ENCODE assay signal across 8 mouse cellular contexts in the genomic region with DNA sequence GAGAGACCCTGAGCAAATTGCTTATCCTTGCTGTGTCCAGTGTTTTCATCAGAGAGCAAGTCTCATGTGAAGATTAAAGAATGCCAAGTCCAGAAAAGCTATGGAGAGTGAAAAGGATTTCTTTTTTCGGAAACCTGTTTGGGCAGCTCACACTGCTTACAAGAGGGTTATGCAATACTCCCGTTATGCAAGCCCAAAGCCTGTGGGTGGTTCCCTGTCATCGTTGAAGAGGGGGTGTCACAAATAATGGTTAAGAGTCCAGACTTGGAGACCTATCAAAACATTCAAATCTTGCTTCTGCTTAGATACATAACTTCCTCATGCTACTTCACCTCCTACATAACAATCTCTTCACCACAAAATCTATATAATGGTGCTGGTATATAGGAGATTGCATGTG.
A peak's percentile ranks its signal among the peaks of the same experiment; 100 is the strongest.
DNase-seq lines count a peak whose midpoint lies in the region.
"Had no signal": no experiment of that assay in that cellular context is flagged by ENCODE, and none has a peak within 500 bp of the region (broad histone marks: within the 10 kb centered on the region; RNA-seq: fewer than 3 reads in every experiment).

No protein-coding gene starts in this region.

- DNase-seq in layer of hippocampus, adult 18-20 months (ENCODE audit: low spot score in 2 of 2) = peak; percentile 54 to 83
- no peak for DNase-seq in layer of hippocampus, postnatal 14 days (ENCODE audit: low spot score in 2 of 2)
- peak; percentile 8 for DNase-seq in NIH3T3 (ENCODE audit: low read depth)
- DNase-seq in fat pad, adult 2 months (ENCODE audit: extremely low read depth, low read depth, low spot score) = peak; percentile 95
- DNase-seq in left cerebral cortex, postnatal 25 days (ENCODE audit: low spot score in 2 of 2) = peak; percentile 61 to 96
- no peak for DNase-seq in spleen, postnatal 4 days (ENCODE audit: low spot score in 2 of 2)
- no peak for DNase-seq in cerebellum, postnatal 25 days
- DNase-seq: liver had no signal

- intact Hi-C loops in left cerebral cortex, postnatal 25 days (cut with DNase I) = loop anchor here (10.0 kb wide), 2 partner anchors 316 to 734 kb away; no protein-coding TSS in a partner anchor

Comparison
In these comparisons a context has a peak if more than half of its experiments do, and no peak if none do; other contexts are left out.
1. DNase-seq: peak in layer of hippocampus, adult 18-20 months (2 of 2), NIH3T3 (single experiment), fat pad, adult 2 months (single experiment) and left cerebral cortex, postnatal 25 days (2 of 2); none in layer of hippocampus, postnatal 14 days (0 of 2), spleen, postnatal 4 days (0 of 2) and cerebellum, postnatal 25 days (0 of 2).